Mouse (Mus musculus) thymus, adult 2 months (tissue): ENCODE data around the gene Glrx5.

Source experiments
- CTCF ChIP-seq: fragments of 200-500 bp; IDR thresholded peaks from 2 replicates; pipeline ENCODE4 v1.5.1; 2012; ENCODE audit warnings: mild to moderate bottlenecking, control low read depth, low read length, moderate library complexity, borderline replicate concordance; ENCODE audit not compliant: control insufficient read depth, poor library complexity, insufficient read depth; ENCODE audit errors: extremely low read depth
- POLR2A ChIP-seq: fragments of 200-500 bp; IDR thresholded peaks from 2 replicates; pipeline ENCODE4 v1.6.1; 2012; ENCODE audit warnings: mild to moderate bottlenecking, low read length, control low read depth, moderate library complexity; ENCODE audit not compliant: control insufficient read depth, poor library complexity, insufficient read depth; ENCODE audit errors: extremely low read depth

GRCm38 (mm10) chr12:105038211-105038610 is 5.7 kb downstream of the Glrx5 start:
- TF ChIP-seq CTCF, result no peak
- no peak for TF ChIP-seq POLR2A
